Mouse (Mus musculus) ES-E14 (cell line): ENCODE measurements around the gene Scfd2.

ENCODE experiments used
- CHD2 ChIP-seq: IDR thresholded peaks from 2 replicates; pipeline ENCODE4 v1.6.1; 2014; ENCODE audit warnings: mild to moderate bottlenecking, low read depth, low read length, inconsistent platforms
- HCFC1 ChIP-seq: IDR thresholded peaks from 2 replicates; pipeline ENCODE4 v1.6.1; 2012; ENCODE audit warnings: low read length, inconsistent platforms, borderline replicate concordance; ENCODE audit not compliant: insufficient read depth

DNA sequence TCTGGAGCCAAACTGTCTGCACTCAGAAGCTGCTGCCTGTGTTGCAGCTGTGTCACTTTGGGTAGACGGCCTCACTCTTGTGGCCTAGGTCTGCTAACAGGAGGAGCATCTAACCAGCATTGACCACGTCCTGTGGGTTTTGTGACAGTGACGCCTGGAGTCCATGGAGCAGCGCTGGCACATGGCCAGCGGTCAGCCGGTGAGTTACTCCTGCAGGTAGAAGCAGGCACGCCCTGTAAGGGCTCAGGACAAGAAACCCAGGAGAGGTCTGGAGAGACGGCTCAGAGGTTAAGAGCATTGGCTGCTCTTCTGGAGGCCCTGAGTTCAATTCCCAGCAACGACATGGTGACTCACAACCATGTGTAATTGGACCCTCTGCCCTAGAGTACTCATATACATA lies 347.0 kb downstream of the Scfd2 start:
- TF ChIP-seq HCFC1 (no peak), CHD2 (no peak)
